ENCODE assay signal across 8 mouse cellular contexts in genomic region chr11:21998141-21999047, GRCm38 (mm10). TPM values are rescaled to one million over a fixed set of nuclear protein-coding genes. Genes with fewer than 3 reads are reported as not detected.
A peak's percentile ranks its signal among the peaks of the same experiment; 100 is the strongest.
DNase-seq lines count a peak whose midpoint lies in the region; ATAC-seq and TF ChIP-seq lines count a peak whose summit lies in the region.
"Had no signal": no experiment of that assay in that cellular context is flagged by ENCODE, and none has a peak within 500 bp of the region (broad histone marks: within the 10 kb centered on the region; RNA-seq: fewer than 3 reads in every experiment).

No protein-coding gene starts in this region.

- H3K27me3 ChIP-seq in megakaryocyte, embryonic 14.5 days (replicated peaks), result peaks cover 99% of the 10 kb centered on the region
- H3K27me3 ChIP-seq in embryonic facial prominence, embryonic 12.5 days, result peaks cover 68% of the 10 kb centered on the region
- peaks cover 81% of the 10 kb centered on the region for H3K27me3 ChIP-seq in kidney, postnatal 0 days (ENCODE audit: insufficient read depth, low read length)
- peaks cover 32% of the 10 kb centered on the region for H3K27me3 ChIP-seq in midbrain, postnatal 0 days (ENCODE audit: insufficient read depth, low read length)

- H3K4me1 ChIP-seq in megakaryocyte, embryonic 14.5 days, result peaks cover 84% of the 10 kb centered on the region
- H3K4me1 ChIP-seq in embryonic facial prominence, embryonic 12.5 days, result peaks cover 25% of the 10 kb centered on the region
- H3K4me1 ChIP-seq in kidney, postnatal 0 days (replicated peaks; ENCODE audit: insufficient read depth, low read length), result peaks cover 25% of the 10 kb centered on the region; the same call in 1 of the 2 replicates
- peaks cover 4% of the 10 kb centered on the region; the same call in 1 of the 2 replicates for H3K4me1 ChIP-seq in midbrain, postnatal 0 days (ENCODE audit: insufficient read depth, low read length)

- peak overlapping the region; percentile 90 for H3K4me2 ChIP-seq in embryonic facial prominence, embryonic 12.5 days (replicated peaks)
- no peak overlapping the region for H3K4me2 ChIP-seq in kidney, postnatal 0 days (ENCODE audit: low read length)
- H3K4me2 ChIP-seq in midbrain, postnatal 0 days (ENCODE audit: low read depth, low read length, poor library complexity, severe bottlenecking), result peak overlapping the region; percentile 25

- H3K27ac ChIP-seq in embryonic facial prominence, embryonic 12.5 days, result no peak overlapping the region
- H3K27ac ChIP-seq in kidney, postnatal 0 days, result no peak overlapping the region
- no peak overlapping the region for H3K27ac ChIP-seq in midbrain, postnatal 0 days (ENCODE audit: low read depth, low read length)

- ATAC-seq in megakaryocyte, adult 5-6 weeks (ENCODE audit: poor library complexity, severe bottlenecking), result no peak
- no peak for ATAC-seq in embryonic facial prominence, embryonic 12.5 days (ENCODE audit: insufficient number of reproducible peaks, insufficient read depth, low FRiP score, low TSS enrichment)
- no peak for ATAC-seq in kidney, postnatal 0 days (replicated peaks; ENCODE audit: low FRiP score, low read depth)
- ATAC-seq in midbrain, postnatal 0 days (ENCODE audit: low FRiP score), result no peak

- H3K9ac ChIP-seq in embryonic facial prominence, embryonic 12.5 days, result no peak overlapping the region
- no peak overlapping the region for H3K9ac ChIP-seq in kidney, postnatal 0 days (ENCODE audit: low read depth, low read length)
- H3K9ac ChIP-seq in midbrain, postnatal 0 days (replicated peaks; ENCODE audit: low read length, poor library complexity, severe bottlenecking), result no peak overlapping the region

- 4% methylated on average over 32 of the region's 32 CpGs for WGBS in embryonic facial prominence, embryonic 12.5 days
- WGBS in kidney, postnatal 0 days, result 7% methylated on average over 32 of the region's 32 CpGs
- WGBS in midbrain, postnatal 0 days, result 25% methylated on average over 32 of the region's 32 CpGs

- DNase-seq in kidney, postnatal 0 days (ENCODE audit: low spot score), result peak; percentile 13
- DNase-seq in midbrain, postnatal 0 days (ENCODE audit: low spot score), result no peak
- DNase-seq in frontal cortex, postnatal 25 days (ENCODE audit: low spot score in 2 of 2), result no peak
- no peak for DNase-seq in urinary bladder, postnatal 14 days (ENCODE audit: low spot score)

- peak overlapping the region; percentile 64 for H3K4me3 ChIP-seq in megakaryocyte, embryonic 14.5 days (replicated peaks)
- peak overlapping the region; percentile 7; the same call in 1 of the 2 replicates for H3K4me3 ChIP-seq in embryonic facial prominence, embryonic 12.5 days
- H3K4me3 ChIP-seq in kidney, postnatal 0 days (replicated peaks; ENCODE audit: low read depth, low read length), result no peak overlapping the region
- peak overlapping the region; percentile 43 for H3K4me3 ChIP-seq in midbrain, postnatal 0 days (ENCODE audit: low read depth, low read length)

- H3K9me3 ChIP-seq in megakaryocyte, embryonic 14.5 days, result peaks cover 9% of the 10 kb centered on the region; the same call in 1 of the 2 replicates
- H3K9me3 ChIP-seq in embryonic facial prominence, embryonic 12.5 days, result no peaks in the 10 kb centered on the region
- no peaks in the 10 kb centered on the region for H3K9me3 ChIP-seq in kidney, postnatal 0 days (replicated peaks; ENCODE audit: low read length)
- H3K9me3 ChIP-seq in midbrain, postnatal 0 days (ENCODE audit: low read length), result no peaks in the 10 kb centered on the region

- no peaks in the 10 kb centered on the region for H3K36me3 ChIP-seq in megakaryocyte, embryonic 14.5 days (replicated peaks; ENCODE audit: low read length)
- no peaks in the 10 kb centered on the region for H3K36me3 ChIP-seq in embryonic facial prominence, embryonic 12.5 days
- H3K36me3 ChIP-seq in kidney, postnatal 0 days (ENCODE audit: insufficient read depth, low read length), result no peaks in the 10 kb centered on the region
- no peaks in the 10 kb centered on the region for H3K36me3 ChIP-seq in midbrain, postnatal 0 days (ENCODE audit: insufficient read depth, low read length)

- TF ChIP-seq CTCF in kidney, postnatal 0 days (IDR thresholded peaks at IDR 0.05; ENCODE audit: low read depth), result peak; percentile 30; the same call in 1 of the 2 replicates
- peak; percentile 23; the same call in 1 of the 2 replicates for TF ChIP-seq CTCF in midbrain, postnatal 0 days (IDR thresholded peaks at IDR 0.05)

RNA-seq across cellular contexts. Expression of gene Otx1, which starts 4.3 kb away (rescaled TPM):
- polyA plus RNA-seq in megakaryocyte, embryonic 14.5 days (2012; ENCODE audit: insufficient read depth, low replicate concordance), result not detected in 2 replicates
- not detected in 2 replicates for total RNA-seq in megakaryocyte, adult 5-6 weeks (2015)
- not detected in 2 replicates for total RNA-seq in megakaryocyte, adult 5-6 weeks (2017)
- 4.5 and 6.3 TPM in 2 replicates for polyA plus RNA-seq in embryonic facial prominence, embryonic 12.5 days (2016; fragmentation: Nextera tagmentation; extraction: Ambion mirVana)
- polyA plus RNA-seq in kidney, postnatal 0 days (2015; fragmentation: Nextera tagmentation; extraction: Ambion mirVana), result not detected in 2 replicates
- 5.5 and 6.5 TPM in 2 replicates for total RNA-seq in midbrain, postnatal 0 days (2014; rRNA removed)
- 7.6 and 8.1 TPM in 2 replicates for polyA plus RNA-seq in midbrain, postnatal 0 days (2015; fragmentation: Nextera tagmentation; extraction: Ambion mirVana)
- total RNA-seq: hematopoietic stem cell, adult 5-6 weeks had no signal
